In genomic region chr7:128231741-128232140, GRCm38 (mm10) we compare ENCODE assay signal across 19 mouse cellular contexts. TPM values are rescaled to one million over a fixed set of nuclear protein-coding genes. Genes with fewer than 3 reads are reported as not detected.
A peak's percentile ranks its signal among the peaks of the same experiment; 100 is the strongest.
DNase-seq lines count a peak whose midpoint lies in the region.
"Had no signal": no experiment of that assay in that cellular context is flagged by ENCODE, and none has a peak within 500 bp of the region (broad histone marks: within the 10 kb centered on the region; RNA-seq: fewer than 3 reads in every experiment).

No protein-coding gene starts in this region.

- DNase-seq in embryo, embryonic 10 days (ENCODE audit: low spot score), result peak; percentile 48
- no peak for DNase-seq in embryo, embryonic 9.5 days (ENCODE audit: extremely low spot score)
- peak; percentile 25 for DNase-seq in thymus, postnatal 0 days (ENCODE audit: low spot score)
- DNase-seq in thymus, postnatal 10 days (ENCODE audit: low spot score in 2 of 2), result no peak
- DNase-seq in embryo, embryonic 10.5 days (ENCODE audit: low spot score), result peak; percentile 34
- DNase-seq in yolk sac, embryonic 10.5 days (ENCODE audit: low spot score), result peak; percentile 40
- DNase-seq in cerebellum, adult 9-10 months, result no peak
- no peak for DNase-seq in adrenal gland, adult 8-10 months
- DNase-seq: cerebellum, postnatal 25 days; gastrocnemius, postnatal 36 days; kidney, postnatal 10 days; left cerebral cortex, postnatal 4 days; midbrain, embryonic 14.5 days; thymus, adult 18-20 months had no signal

RNA-seq across cellular contexts. Expression of gene Armc5, which starts 5.4 kb away (rescaled TPM):
- 16.2 and 16.6 TPM in 2 replicates for polyA plus RNA-seq in thymus, postnatal 0 days (2015; fragmentation: Nextera tagmentation; extraction: Ambion mirVana)
- 10 to 100 TPM; 23.2 to 30.2 (median 24.4) TPM for total RNA-seq in adrenal gland, adult 8-10 months (2022)

RNA-seq across cellular contexts. Expression of gene 9130023H24Rik, which starts 6.1 kb away (rescaled TPM):
- polyA plus RNA-seq in thymus, postnatal 0 days (2015; fragmentation: Nextera tagmentation; extraction: Ambion mirVana), result 4.8 and 5.5 TPM in 2 replicates
- 10 to 100 TPM in 2 of 4 experiments, 1 to 10 TPM in 2; 8.8 to 11.7 (median 9.9) TPM for total RNA-seq in adrenal gland, adult 8-10 months (2022)

RNA-seq across cellular contexts. Expression of gene Tgfb1i1, which starts 14.9 kb away (rescaled TPM):
- 12.7 and 13.9 TPM in 2 replicates for polyA plus RNA-seq in thymus, postnatal 0 days (2015; fragmentation: Nextera tagmentation; extraction: Ambion mirVana)
- 10 to 100 TPM; 17.0 to 24.2 (median 20.5) TPM for total RNA-seq in adrenal gland, adult 8-10 months (2022)

RNA-seq across cellular contexts. Expression of gene Cox6a2, which starts 25.6 kb away (rescaled TPM):
- polyA plus RNA-seq in thymus, postnatal 0 days (2015; fragmentation: Nextera tagmentation; extraction: Ambion mirVana), result 3.0 and 4.0 TPM in 2 replicates
- 1 to 10 TPM in 2 of 4 experiments, not detected in 2; 4.1 to 5.3 TPM for total RNA-seq in adrenal gland, adult 8-10 months (2022)
- polyA plus RNA-seq: erythroblast, embryonic 14.5 days; midbrain, embryonic 14.5 days had no signal

RNA-seq across cellular contexts. Expression of gene Slc5a2, which starts 33.7 kb away (rescaled TPM):
- not detected in 2 replicates for polyA plus RNA-seq in thymus, postnatal 0 days (2015; fragmentation: Nextera tagmentation; extraction: Ambion mirVana)
- total RNA-seq in adrenal gland, adult 8-10 months (2022), result not detected
- total RNA-seq: gastrocnemius, postnatal 36 days; layer of hippocampus, postnatal 14 days; left cerebral cortex, postnatal 4 days had no signal
- polyA plus RNA-seq: heart, embryonic 15.5 days; lung, embryonic 16.5 days; midbrain, embryonic 14.5 days; neural tube, embryonic 12.5 days had no signal

Comparison
In these comparisons a context has a peak if more than half of its experiments do, and no peak if none do; other contexts are left out.
1. DNase-seq: peak in embryo, embryonic 10 days (single experiment), thymus, postnatal 0 days (single experiment), embryo, embryonic 10.5 days (single experiment) and yolk sac, embryonic 10.5 days (single experiment); none in embryo, embryonic 9.5 days (single experiment), thymus, postnatal 10 days (0 of 2), cerebellum, adult 9-10 months (single experiment) and adrenal gland, adult 8-10 months (single experiment).